Mouse (Mus musculus): Measurements from ENCODE around the gene Cbx6. TPM values are rescaled to one million over a fixed set of nuclear protein-coding genes. Genes with fewer than 3 reads are reported as not detected.

Gene Cbx6
- polyA plus RNA-seq, 1 experiment from 2014 or later = 15.7 TPM

DNA sequence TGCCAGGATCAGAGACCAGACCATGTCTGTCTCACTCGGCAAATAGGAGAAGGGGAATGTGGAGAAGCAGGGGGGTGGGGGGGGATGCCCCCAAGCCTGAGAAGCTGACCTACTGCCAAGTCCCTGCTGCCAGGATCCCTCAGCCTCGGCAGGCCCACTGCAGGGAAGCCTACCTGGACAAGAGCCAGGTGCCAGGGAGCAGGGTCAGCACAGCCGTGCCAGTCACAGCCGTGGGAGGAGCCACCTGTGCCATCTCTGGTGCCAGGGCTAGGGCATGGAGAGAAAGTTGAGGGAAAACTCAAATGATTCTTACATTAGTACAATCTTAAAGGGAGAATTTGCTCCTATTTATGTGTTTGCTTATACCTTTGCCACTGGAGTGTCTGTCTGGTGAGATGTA is 32.2 kb downstream of the Cbx6 start:
- 58% methylated on average over 4 of the region's 4 CpGs for WGBS (ENCODE audit: insufficient replicate concordance)
- Histone ChIP-seq H3K27me3 (ENCODE audit: control insufficient read depth, insufficient read depth, low read length) (peaks cover 74% of the 10 kb centered on the region), H3K4me1 (ENCODE audit: control insufficient read depth, insufficient read depth, low read length) (peaks cover 8% of the 10 kb centered on the region; the same call in 1 of the 2 replicates), H3K36me3 (ENCODE audit: control insufficient read depth, insufficient read depth, low read length) (no peaks in the 10 kb centered on the region), H3K9me3 (replicated peaks; ENCODE audit: control insufficient read depth, low read length) (no peaks in the 10 kb centered on the region), H3K4me2 (no peak overlapping the region), H3K4me3 (ENCODE audit: low read depth, low read length) (no peak overlapping the region), H3K27ac (ENCODE audit: low read depth, low read length) (no peak overlapping the region), H3K9ac (ENCODE audit: low read depth, low read length) (no peak overlapping the region)
- no peak for ATAC-seq (replicated peaks; ENCODE audit: insufficient number of reproducible peaks, low FRiP score, low TSS enrichment)

DNA sequence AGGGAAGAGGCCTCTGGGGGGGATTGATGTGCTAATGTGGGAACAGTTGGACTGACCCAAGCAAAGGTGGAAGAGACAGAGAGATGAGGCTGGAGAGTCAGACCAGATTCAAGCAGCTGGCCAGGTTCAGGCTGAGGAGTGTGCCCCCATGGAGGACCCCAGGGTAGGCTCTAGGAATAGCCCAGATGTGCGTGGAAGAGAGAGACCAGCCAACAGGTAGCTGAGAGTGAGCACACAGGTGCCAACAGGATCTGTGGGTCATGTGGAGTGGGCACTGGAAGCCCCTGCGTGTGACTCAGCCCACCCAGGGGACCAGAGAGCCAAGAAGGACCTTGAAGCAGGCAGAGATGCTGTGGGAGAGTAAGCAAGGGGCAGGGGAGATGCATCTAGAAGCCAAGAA is 32.8 kb downstream of the Cbx6 start:
- Histone ChIP-seq H3K27me3 (ENCODE audit: control insufficient read depth, insufficient read depth, low read length) (peaks cover 71% of the 10 kb centered on the region), H3K27ac (ENCODE audit: low read depth, low read length) (no peak overlapping the region), H3K4me2 (no peak overlapping the region), H3K36me3 (ENCODE audit: control insufficient read depth, insufficient read depth, low read length) (no peaks in the 10 kb centered on the region), H3K4me3 (ENCODE audit: low read depth, low read length) (no peak overlapping the region), H3K4me1 (ENCODE audit: control insufficient read depth, insufficient read depth, low read length) (peaks cover 8% of the 10 kb centered on the region; the same call in 1 of the 2 replicates), H3K9ac (ENCODE audit: low read depth, low read length) (no peak overlapping the region), H3K9me3 (replicated peaks; ENCODE audit: control insufficient read depth, low read length) (no peaks in the 10 kb centered on the region)
- no peak for ATAC-seq (replicated peaks; ENCODE audit: insufficient number of reproducible peaks, low FRiP score, low TSS enrichment)
- 61% methylated on average over 2 of the region's 2 CpGs for WGBS (ENCODE audit: insufficient replicate concordance)

DNA sequence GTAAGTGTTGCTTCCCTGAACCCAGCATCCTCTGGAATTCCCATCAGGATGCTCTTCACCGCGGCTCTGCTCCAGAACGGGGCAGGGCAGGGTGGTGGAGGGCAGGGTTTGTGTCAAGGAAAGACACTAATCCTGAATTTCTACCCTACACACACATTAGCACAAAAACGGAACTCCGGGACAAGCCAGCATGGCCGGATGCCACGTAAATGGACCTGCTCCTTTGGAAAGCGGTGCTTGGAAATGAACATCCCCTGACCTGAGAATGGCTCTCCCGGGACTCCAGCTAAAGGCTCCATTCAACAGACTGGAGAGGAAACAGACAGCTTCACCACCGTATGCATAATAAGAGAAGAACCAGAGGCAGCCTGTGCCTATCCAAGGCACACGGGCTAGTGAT is 33.8 kb downstream of the Cbx6 start:
- Histone ChIP-seq H3K4me2 (no peak overlapping the region), H3K9ac (ENCODE audit: low read depth, low read length) (no peak overlapping the region), H3K36me3 (ENCODE audit: control insufficient read depth, insufficient read depth, low read length) (no peaks in the 10 kb centered on the region), H3K27me3 (ENCODE audit: control insufficient read depth, insufficient read depth, low read length) (peaks cover 62% of the 10 kb centered on the region), H3K4me3 (ENCODE audit: low read depth, low read length) (no peak overlapping the region), H3K9me3 (replicated peaks; ENCODE audit: control insufficient read depth, low read length) (no peaks in the 10 kb centered on the region), H3K4me1 (ENCODE audit: control insufficient read depth, insufficient read depth, low read length) (peaks cover 8% of the 10 kb centered on the region; the same call in 1 of the 2 replicates), H3K27ac (ENCODE audit: low read depth, low read length) (no peak overlapping the region)
- ATAC-seq (replicated peaks; ENCODE audit: insufficient number of reproducible peaks, low FRiP score, low TSS enrichment) = no peak
- 53% methylated on average over 11 of the region's 11 CpGs for WGBS (ENCODE audit: insufficient replicate concordance)

GRCm38 (mm10) chr15:79798591-79798990 is 35.9 kb downstream of the Cbx6 start:
- H3K9ac ChIP-seq (ENCODE audit: low read depth, low read length) = no peak overlapping the region
- no peaks in the 10 kb centered on the region for H3K36me3 ChIP-seq (ENCODE audit: control insufficient read depth, insufficient read depth, low read length)
- 82% methylated on average over 10 of the region's 10 CpGs for WGBS (ENCODE audit: insufficient replicate concordance)
- no peak overlapping the region for H3K27ac ChIP-seq (ENCODE audit: low read depth, low read length)
- H3K4me2 ChIP-seq = no peak overlapping the region
- no peak overlapping the region for H3K4me3 ChIP-seq (ENCODE audit: low read depth, low read length)
- no peaks in the 10 kb centered on the region for H3K9me3 ChIP-seq (replicated peaks; ENCODE audit: control insufficient read depth, low read length)
- H3K4me1 ChIP-seq (ENCODE audit: control insufficient read depth, insufficient read depth, low read length) = 0 out of 2 replicates have a peak, but pooled peaks cover 3% of the 10 kb centered on the region
- H3K27me3 ChIP-seq (ENCODE audit: control insufficient read depth, insufficient read depth, low read length) = peaks cover 45% of the 10 kb centered on the region
- ATAC-seq (replicated peaks; ENCODE audit: insufficient number of reproducible peaks, low FRiP score, low TSS enrichment) = no peak

DNA sequence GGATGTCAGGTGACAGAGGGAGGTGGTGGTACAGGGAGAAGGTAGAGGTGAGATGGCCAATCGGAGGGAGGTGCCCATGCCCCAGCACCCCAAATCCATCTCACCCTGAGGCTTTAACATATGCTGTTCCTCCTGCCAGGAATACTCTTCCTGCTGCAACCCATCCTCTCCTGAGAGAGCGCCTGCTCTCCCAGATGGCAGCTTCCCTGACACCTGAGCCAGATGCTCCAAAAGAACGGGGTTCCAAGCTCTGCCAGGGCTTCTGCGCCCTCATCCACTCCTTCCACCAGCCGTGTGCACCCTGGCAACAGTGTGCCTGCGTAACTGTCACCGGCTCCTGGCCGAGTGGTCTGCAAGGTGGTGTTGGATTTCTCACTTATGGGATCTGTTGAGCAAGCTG is 36.8 kb downstream of the Cbx6 start:
- Histone ChIP-seq H3K4me2 (no peak overlapping the region), H3K9ac (ENCODE audit: low read depth, low read length) (no peak overlapping the region), H3K4me3 (ENCODE audit: low read depth, low read length) (no peak overlapping the region), H3K27ac (ENCODE audit: low read depth, low read length) (no peak overlapping the region), H3K9me3 (replicated peaks; ENCODE audit: control insufficient read depth, low read length) (no peaks in the 10 kb centered on the region), H3K27me3 (ENCODE audit: control insufficient read depth, insufficient read depth, low read length) (peaks cover 43% of the 10 kb centered on the region), H3K4me1 (ENCODE audit: control insufficient read depth, insufficient read depth, low read length) (no peaks in the 10 kb centered on the region), H3K36me3 (ENCODE audit: control insufficient read depth, insufficient read depth, low read length) (no peaks in the 10 kb centered on the region)
- no peak for ATAC-seq (replicated peaks; ENCODE audit: insufficient number of reproducible peaks, low FRiP score, low TSS enrichment)
- WGBS (ENCODE audit: insufficient replicate concordance) = 70% methylated on average over 8 of the region's 8 CpGs

GRCm38 (mm10) chr15:79797096-79797495 is 37.4 kb downstream of the Cbx6 start:
- H3K36me3 ChIP-seq (ENCODE audit: control insufficient read depth, insufficient read depth, low read length) = no peaks in the 10 kb centered on the region
- no peaks in the 10 kb centered on the region for H3K4me1 ChIP-seq (ENCODE audit: control insufficient read depth, insufficient read depth, low read length)
- no peak overlapping the region for H3K4me2 ChIP-seq
- H3K27ac ChIP-seq (ENCODE audit: low read depth, low read length) = no peak overlapping the region
- no peak overlapping the region for H3K9ac ChIP-seq (ENCODE audit: low read depth, low read length)
- H3K27me3 ChIP-seq (ENCODE audit: control insufficient read depth, insufficient read depth, low read length) = peaks cover 44% of the 10 kb centered on the region
- ATAC-seq (replicated peaks; ENCODE audit: insufficient number of reproducible peaks, low FRiP score, low TSS enrichment) = no peak
- H3K9me3 ChIP-seq (replicated peaks; ENCODE audit: control insufficient read depth, low read length) = no peaks in the 10 kb centered on the region
- 74% methylated on average over 7 of the region's 7 CpGs for WGBS (ENCODE audit: insufficient replicate concordance)
- H3K4me3 ChIP-seq (ENCODE audit: low read depth, low read length) = no peak overlapping the region

GRCm38 (mm10) chr15:79796256-79796655 is 38.2 kb downstream of the Cbx6 start:
- Histone ChIP-seq H3K27me3 (ENCODE audit: control insufficient read depth, insufficient read depth, low read length) (peaks cover 38% of the 10 kb centered on the region), H3K27ac (ENCODE audit: low read depth, low read length) (no peak overlapping the region), H3K9ac (ENCODE audit: low read depth, low read length) (no peak overlapping the region), H3K9me3 (replicated peaks; ENCODE audit: control insufficient read depth, low read length) (no peaks in the 10 kb centered on the region), H3K4me1 (ENCODE audit: control insufficient read depth, insufficient read depth, low read length) (no peaks in the 10 kb centered on the region), H3K4me3 (ENCODE audit: low read depth, low read length) (no peak overlapping the region), H3K4me2 (no peak overlapping the region), H3K36me3 (ENCODE audit: control insufficient read depth, insufficient read depth, low read length) (no peaks in the 10 kb centered on the region)
- 77% methylated on average over 12 of the region's 12 CpGs for WGBS (ENCODE audit: insufficient replicate concordance)
- no peak for ATAC-seq (replicated peaks; ENCODE audit: insufficient number of reproducible peaks, low FRiP score, low TSS enrichment)

DNA sequence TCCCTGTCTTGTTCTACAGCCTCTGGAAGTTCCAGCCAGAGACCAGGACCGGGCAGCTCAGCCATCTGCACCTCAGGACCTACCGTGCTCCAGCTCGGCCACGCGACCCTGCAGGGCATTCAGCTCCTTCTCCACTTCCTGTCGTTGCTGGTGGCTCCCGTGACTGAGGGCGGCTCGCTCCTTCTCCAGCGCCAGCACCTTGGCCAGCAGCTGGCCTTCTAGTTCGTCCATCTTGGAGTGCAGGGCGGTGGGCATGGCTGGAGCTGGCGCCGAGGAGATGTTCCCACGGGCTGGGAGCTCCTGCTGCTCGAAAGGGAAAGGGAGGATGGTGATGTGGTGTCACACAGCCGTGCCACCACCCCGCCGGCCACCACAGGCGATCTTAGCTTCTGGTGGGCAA is 40.3 kb downstream of the Cbx6 start:
- Histone ChIP-seq H3K4me2 (no peak overlapping the region), H3K36me3 (ENCODE audit: control insufficient read depth, insufficient read depth, low read length) (no peaks in the 10 kb centered on the region), H3K27ac (ENCODE audit: low read depth, low read length) (no peak overlapping the region), H3K4me3 (ENCODE audit: low read depth, low read length) (no peak overlapping the region), H3K9me3 (replicated peaks; ENCODE audit: control insufficient read depth, low read length) (no peaks in the 10 kb centered on the region), H3K4me1 (ENCODE audit: control insufficient read depth, insufficient read depth, low read length) (no peaks in the 10 kb centered on the region), H3K9ac (ENCODE audit: low read depth, low read length) (no peak overlapping the region), H3K27me3 (ENCODE audit: control insufficient read depth, insufficient read depth, low read length) (peaks cover 27% of the 10 kb centered on the region)
- ATAC-seq (replicated peaks; ENCODE audit: insufficient number of reproducible peaks, low FRiP score, low TSS enrichment) = no peak
- 16% methylated on average over 20 of the region's 20 CpGs for WGBS (ENCODE audit: insufficient replicate concordance)

GRCm38 (mm10) chr15:79793076-79793475 is 41.4 kb downstream of the Cbx6 start:
- 87% methylated on average over 9 of the region's 9 CpGs for WGBS (ENCODE audit: insufficient replicate concordance)
- H3K27ac ChIP-seq (ENCODE audit: low read depth, low read length) = no peak overlapping the region
- no peak overlapping the region for H3K4me3 ChIP-seq (ENCODE audit: low read depth, low read length)
- no peak overlapping the region for H3K4me2 ChIP-seq
- H3K9ac ChIP-seq (ENCODE audit: low read depth, low read length) = no peak overlapping the region
- H3K4me1 ChIP-seq (ENCODE audit: control insufficient read depth, insufficient read depth, low read length) = no peaks in the 10 kb centered on the region
- peaks cover 33% of the 10 kb centered on the region for H3K27me3 ChIP-seq (ENCODE audit: control insufficient read depth, insufficient read depth, low read length)
- H3K36me3 ChIP-seq (ENCODE audit: control insufficient read depth, insufficient read depth, low read length) = no peaks in the 10 kb centered on the region
- no peak for ATAC-seq (replicated peaks; ENCODE audit: insufficient number of reproducible peaks, low FRiP score, low TSS enrichment)
- no peaks in the 10 kb centered on the region for H3K9me3 ChIP-seq (replicated peaks; ENCODE audit: control insufficient read depth, low read length)
